Mouse (Mus musculus): Measurements from ENCODE around the gene Golm1. TPM values are rescaled to one million over a fixed set of nuclear protein-coding genes. Genes with fewer than 3 reads are reported as not detected.
A peak's percentile ranks its signal among the peaks of the same experiment; 100 is the strongest.

The Golm1 gene
- polyA plus RNA-seq, 1 experiment = 13.9 TPM

DNA sequence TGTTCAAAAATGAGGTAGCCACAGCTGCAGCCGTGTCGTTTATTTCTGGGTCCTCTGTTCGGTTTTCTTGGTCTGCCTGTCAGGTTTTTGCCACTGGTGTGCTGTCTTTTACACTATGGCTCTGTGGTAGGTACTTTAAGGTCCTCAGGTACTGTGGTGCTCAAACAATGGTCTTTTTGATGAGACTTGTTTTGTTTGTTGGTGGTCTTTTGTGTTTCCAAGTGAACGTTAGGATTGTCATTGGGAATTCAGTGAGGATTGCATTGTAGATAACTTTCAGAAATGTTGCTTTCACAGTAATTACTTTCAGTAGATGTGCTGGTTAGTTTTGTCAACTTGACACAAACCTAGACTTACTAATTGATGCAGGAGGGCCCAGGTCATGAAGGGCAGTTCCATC lies 85.9 kb downstream of the Golm1 start:
- WGBS = 84% methylated on average over 4 of the region's 4 CpGs
- TF ChIP-seq POLR2A (IDR thresholded peaks at IDR 0.05; ENCODE audit: borderline replicate concordance, control insufficient read depth, low read depth, low read length) = no peak
- no peak for TF ChIP-seq CTCF (IDR thresholded peaks at IDR 0.05; ENCODE audit: control insufficient read depth, insufficient read depth, low read length)
- no peak overlapping the region for H3K27ac ChIP-seq (ENCODE audit: control insufficient read depth, insufficient read depth, low read depth, low read length, poor library complexity)

DNA sequence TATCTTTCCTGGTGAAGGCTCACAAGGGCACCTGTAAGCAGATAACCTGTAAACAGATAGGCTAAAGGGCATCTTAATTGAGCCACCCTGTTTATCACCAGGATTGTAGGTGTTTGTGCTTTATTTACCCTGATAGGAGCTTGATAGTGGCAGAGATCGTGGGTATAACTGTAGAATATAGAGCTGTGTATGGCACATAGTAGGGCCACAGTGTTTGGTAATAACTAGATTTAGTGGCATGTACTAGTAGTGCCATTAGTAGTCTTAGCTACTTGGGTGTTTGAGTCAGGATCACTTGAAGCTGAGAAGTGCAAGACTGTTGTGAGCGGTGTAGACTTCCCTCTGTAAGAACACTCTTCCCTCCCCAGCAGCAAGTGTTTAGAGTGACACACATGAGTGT lies 88.4 kb downstream of the Golm1 start:
- TF ChIP-seq POLR2A (IDR thresholded peaks at IDR 0.05; ENCODE audit: borderline replicate concordance, control insufficient read depth, low read depth, low read length) (no peak), CTCF (IDR thresholded peaks at IDR 0.05; ENCODE audit: control insufficient read depth, insufficient read depth, low read length) (no peak)
- peaks cover 2% of the 10 kb centered on the region for H3K4me1 ChIP-seq (ENCODE audit: control insufficient read depth, insufficient read depth, low read length)
- WGBS = 89% methylated on average over 2 of the region's 2 CpGs

More for the DNA sequence above, 85.9 kb downstream of the Golm1 start:
- no peak overlapping the region for H3K4me3 ChIP-seq (replicated peaks; ENCODE audit: control insufficient read depth, low read depth, low read length)
- peaks cover 2% of the 10 kb centered on the region for H3K4me1 ChIP-seq (ENCODE audit: control insufficient read depth, insufficient read depth, low read length)

DNA sequence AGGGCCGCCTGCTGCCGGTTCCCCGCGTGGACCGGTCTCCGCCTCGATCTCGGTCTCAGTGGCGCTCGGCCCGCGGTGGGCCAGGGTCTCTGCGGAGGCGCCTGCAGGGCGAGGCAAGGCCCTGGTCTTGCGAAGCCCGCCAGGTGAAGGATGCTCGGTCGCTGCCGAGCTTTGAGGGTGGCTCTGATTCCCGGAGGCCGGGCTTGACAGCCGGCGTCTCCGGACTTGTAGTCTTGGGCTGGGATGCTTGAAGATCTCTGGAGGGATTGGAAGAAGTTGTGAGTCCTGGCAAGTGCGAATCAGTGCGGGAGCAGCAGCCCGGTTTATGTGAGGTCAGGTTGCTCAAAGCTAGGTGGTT lies 90.0 kb downstream of the Golm1 start:
- peak overlapping the region; percentile 78 for H3K4me3 ChIP-seq (replicated peaks; ENCODE audit: control insufficient read depth, low read depth, low read length)
- H3K27ac ChIP-seq (ENCODE audit: control insufficient read depth, insufficient read depth, low read depth, low read length, poor library complexity) = peak overlapping the region; percentile 83
- peaks cover 2% of the 10 kb centered on the region for H3K4me1 ChIP-seq (ENCODE audit: control insufficient read depth, insufficient read depth, low read length)
- 0% methylated on average over 28 of the region's 28 CpGs for WGBS
- TF ChIP-seq CTCF (IDR thresholded peaks at IDR 0.05; ENCODE audit: control insufficient read depth, insufficient read depth, low read length) = no peak
- no peak; the same call in 1 of the 2 replicates for TF ChIP-seq POLR2A (IDR thresholded peaks at IDR 0.05; ENCODE audit: borderline replicate concordance, control insufficient read depth, low read depth, low read length)

More for the DNA sequence above, 88.4 kb downstream of the Golm1 start:
- H3K4me3 ChIP-seq (replicated peaks; ENCODE audit: control insufficient read depth, low read depth, low read length) = no peak overlapping the region
- H3K27ac ChIP-seq (ENCODE audit: control insufficient read depth, insufficient read depth, low read depth, low read length, poor library complexity) = no peak overlapping the region

DNA sequence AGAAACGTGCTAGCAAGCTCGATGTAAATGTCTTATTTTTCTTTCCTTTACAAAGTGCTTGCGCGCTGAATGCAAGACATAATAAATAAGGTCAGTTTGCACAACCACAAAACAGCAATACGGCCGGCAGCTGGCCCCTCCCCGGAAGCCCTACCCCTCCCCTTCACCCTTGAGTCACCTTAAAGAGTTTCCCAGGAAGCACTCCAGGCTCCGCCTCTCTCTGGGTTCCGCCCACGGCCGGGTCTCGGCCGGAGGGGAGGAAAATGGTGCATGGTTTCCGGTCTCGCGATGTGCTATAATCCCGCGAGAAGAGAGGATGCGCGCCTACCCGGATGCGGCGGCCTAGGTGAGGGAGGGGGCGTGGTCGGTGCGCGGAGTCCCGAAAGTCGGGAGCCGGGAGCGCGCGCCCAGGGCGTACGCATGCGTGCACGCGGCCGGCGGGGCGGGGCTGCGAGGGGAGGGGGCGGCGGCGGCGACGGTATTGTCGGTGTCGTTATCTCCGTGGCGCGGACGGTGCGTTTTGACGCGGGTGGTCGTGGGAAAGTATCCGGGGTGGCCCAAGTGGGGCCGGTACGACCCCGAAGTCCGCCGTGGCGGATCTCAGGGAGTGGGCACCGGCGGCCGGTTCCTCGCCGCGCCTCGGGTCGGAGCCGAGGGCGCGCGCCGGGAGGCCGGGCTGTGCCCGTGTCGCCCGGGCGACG lies 90.5 kb downstream of the Golm1 start, which contains the start of the genes Agtpbp1 and Naa35:
Gene Agtpbp1 (minus strand): TSS at position 281 of the 701 bp plus-strand sequence.
Gene Naa35 (plus strand): TSS at position 313 of the 701 bp plus-strand sequence.
- WGBS = under 1% methylated on average over 83 of the region's 83 CpGs

More for the DNA sequence above, 90.5 kb downstream of the Golm1 start, which contains the start of the genes Agtpbp1 and Naa35:
- H3K4me1 ChIP-seq (ENCODE audit: control insufficient read depth, insufficient read depth, low read length) = peaks cover 2% of the 10 kb centered on the region
- TF ChIP-seq POLR2A (IDR thresholded peaks at IDR 0.05; ENCODE audit: borderline replicate concordance, control insufficient read depth, low read depth, low read length) = no peak; the same call in 1 of the 2 replicates
- TF ChIP-seq CTCF (IDR thresholded peaks at IDR 0.05; ENCODE audit: control insufficient read depth, insufficient read depth, low read length) = no peak; the same call in 1 of the 2 replicates
- H3K4me3 ChIP-seq (replicated peaks; ENCODE audit: control insufficient read depth, low read depth, low read length) = peak within 1 kb of the TSS; percentile 78
- H3K27ac ChIP-seq (ENCODE audit: control insufficient read depth, insufficient read depth, low read depth, low read length, poor library complexity) = peak within 1 kb of the TSS; percentile 83

Other genes starting within 250 kb of the Golm1 start
- 18.0 and 56.6 TPM in 2 replicates for gene Agtpbp1, start 90.6 kb downstream of the Golm1 start, polyA plus RNA-seq (2011; ENCODE audit: insufficient read depth, insufficient read length, low replicate concordance, missing spikeins)
- gene Naa35, start 90.6 kb downstream of the Golm1 start, polyA plus RNA-seq (2011; ENCODE audit: insufficient read depth, insufficient read length, low replicate concordance, missing spikeins) = 33.4 and 94.8 TPM in 2 replicates
- gene 4921517D22Rik, start 18.3 kb upstream of the Golm1 start, polyA plus RNA-seq (2011; ENCODE audit: insufficient read depth, insufficient read length, low replicate concordance, missing spikeins) = not detected in 2 replicates
- not detected in 2 replicates for gene Spata31d1a, start 34.5 kb upstream of the Golm1 start, polyA plus RNA-seq (2011; ENCODE audit: insufficient read depth, insufficient read length, low replicate concordance, missing spikeins)
- gene Spata31d1b, start 36.5 kb upstream of the Golm1 start, polyA plus RNA-seq (2011; ENCODE audit: insufficient read depth, insufficient read length, low replicate concordance, missing spikeins) = not detected in 2 replicates
- gene Spata31d1d, start 55.9 kb upstream of the Golm1 start, polyA plus RNA-seq (2011; ENCODE audit: insufficient read depth, insufficient read length, low replicate concordance, missing spikeins) = not detected in 2 replicates
- not detected in 2 replicates for gene 1700014D04Rik, start 70.9 kb upstream of the Golm1 start, polyA plus RNA-seq (2011; ENCODE audit: insufficient read depth, insufficient read length, low replicate concordance, missing spikeins)
- 95.1 and 226 TPM in 2 replicates for gene Isca1, start 94.0 kb upstream of the Golm1 start, polyA plus RNA-seq (2011; ENCODE audit: insufficient read depth, insufficient read length, low replicate concordance, missing spikeins)
- gene Gm49354, start 106.4 kb upstream of the Golm1 start, polyA plus RNA-seq (2011; ENCODE audit: insufficient read depth, insufficient read length, low replicate concordance, missing spikeins) = 30.5 TPM in 1 of 2 replicates, not detected in the other
- 236 and 243 TPM in 2 replicates for gene Tut7, start 147.3 kb upstream of the Golm1 start, polyA plus RNA-seq (2011; ENCODE audit: insufficient read depth, insufficient read length, low replicate concordance, missing spikeins)